Mouse (Mus musculus) cerebellum, adult (tissue): ENCODE results near the gene Il21.

Source experiments
- ATAC-seq: cut with Nextera tagmentation; 2 replicates; pipeline ENCODE4 v1.9.2; 2017; ENCODE audit warnings: mild to moderate bottlenecking, moderate library complexity, mixed read lengths; ENCODE audit not compliant: insufficient number of reproducible peaks, low FRiP score, low TSS enrichment

The Il21 gene

DNA sequence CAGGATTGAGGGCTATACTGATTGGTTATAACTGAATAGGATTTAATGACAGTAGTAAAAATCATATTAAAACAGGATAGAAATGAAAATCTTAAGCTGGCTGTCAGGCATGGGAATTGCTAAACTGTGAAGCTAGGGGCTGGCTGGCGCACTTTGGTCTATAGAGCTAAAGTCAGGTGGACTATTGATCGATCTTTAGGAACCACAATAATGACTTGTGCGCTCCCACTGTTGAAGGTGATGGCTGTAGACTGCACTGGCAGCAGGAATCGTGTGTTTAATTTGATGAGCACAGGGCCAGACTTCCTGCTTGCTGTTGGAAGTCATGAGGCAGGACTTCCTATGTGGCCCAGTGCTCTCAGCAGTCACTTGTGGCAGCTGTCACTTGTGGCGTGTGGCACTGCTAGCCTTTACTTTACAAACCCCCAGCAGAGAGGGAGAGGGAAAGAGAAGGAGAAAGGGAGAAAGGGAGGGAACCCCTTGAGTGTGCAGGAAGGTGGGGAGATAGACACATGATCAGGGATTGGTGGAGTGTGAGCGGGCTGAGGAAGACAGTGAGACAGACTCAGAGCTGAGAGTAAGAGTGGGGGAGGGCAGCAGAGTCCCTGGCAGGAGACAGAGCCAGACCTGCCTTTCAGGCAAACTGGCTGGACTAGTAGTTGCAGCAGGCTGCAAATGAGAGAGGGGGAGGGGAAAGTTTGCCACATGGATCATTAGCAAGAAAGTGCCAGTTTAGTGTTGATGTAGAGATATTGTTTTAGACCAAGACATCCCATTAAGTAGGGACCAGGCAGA, 31.1 kb downstream of the Il21 start:
- no peak for ATAC-seq

DNA sequence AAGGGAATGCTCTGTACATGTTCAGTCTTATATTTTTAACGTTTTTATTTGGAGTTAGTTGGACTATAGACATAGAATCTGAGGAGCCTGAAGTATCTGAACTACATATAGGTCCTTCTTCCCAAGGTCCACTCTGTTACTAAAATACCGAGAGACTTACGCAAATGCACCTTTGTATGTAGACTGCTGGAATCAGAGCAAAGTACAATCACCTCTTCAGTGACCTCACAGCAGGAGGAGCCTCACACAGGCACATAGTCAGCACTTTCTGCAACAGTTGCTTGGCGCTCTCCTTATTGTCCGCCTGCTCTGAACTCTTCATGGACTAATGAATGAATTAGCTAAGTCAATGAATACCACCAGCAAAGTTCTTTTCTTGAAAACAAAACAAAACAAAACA, 34.1 kb downstream of the Il21 start:
- no peak for ATAC-seq

DNA sequence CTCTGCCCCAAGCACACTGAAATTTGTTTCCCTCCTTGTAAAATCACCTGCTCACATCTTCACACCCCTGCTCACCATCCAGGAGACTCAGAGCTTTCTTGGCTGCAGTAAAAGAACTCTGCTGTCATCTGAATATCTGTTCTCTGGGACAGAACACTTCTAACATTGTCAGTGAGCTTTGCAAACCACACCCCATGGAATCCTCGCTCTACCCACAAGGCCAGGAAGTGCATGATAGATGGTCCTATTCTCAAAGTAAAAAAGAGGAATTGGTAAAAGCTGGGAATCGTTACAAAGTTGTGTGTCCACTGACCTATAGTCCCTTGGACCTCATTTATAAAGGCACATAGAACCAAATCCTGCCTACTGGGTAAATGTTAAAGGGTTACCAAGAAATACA, 40.5 kb downstream of the Il21 start:
- ATAC-seq = no peak

DNA sequence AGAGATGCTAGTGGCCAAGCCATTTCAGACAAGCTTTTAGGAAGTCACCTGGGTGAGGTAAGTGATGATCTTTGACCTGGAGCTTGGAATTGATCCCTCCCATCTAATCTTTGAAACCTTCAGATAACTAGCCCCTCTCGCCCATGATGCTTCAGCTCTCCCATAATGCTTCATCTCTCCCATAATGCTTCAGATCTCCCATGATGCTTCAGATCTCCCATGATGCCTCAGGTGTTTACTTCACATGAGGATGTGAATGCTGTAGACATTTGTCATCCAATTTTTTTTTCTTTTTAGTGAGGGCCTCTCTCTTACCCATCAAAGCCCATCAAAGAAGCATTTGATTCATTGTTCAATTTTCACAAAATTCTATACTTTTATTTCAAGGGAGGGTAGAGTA, 46.9 kb downstream of the Il21 start:
- ATAC-seq = no peak

DNA sequence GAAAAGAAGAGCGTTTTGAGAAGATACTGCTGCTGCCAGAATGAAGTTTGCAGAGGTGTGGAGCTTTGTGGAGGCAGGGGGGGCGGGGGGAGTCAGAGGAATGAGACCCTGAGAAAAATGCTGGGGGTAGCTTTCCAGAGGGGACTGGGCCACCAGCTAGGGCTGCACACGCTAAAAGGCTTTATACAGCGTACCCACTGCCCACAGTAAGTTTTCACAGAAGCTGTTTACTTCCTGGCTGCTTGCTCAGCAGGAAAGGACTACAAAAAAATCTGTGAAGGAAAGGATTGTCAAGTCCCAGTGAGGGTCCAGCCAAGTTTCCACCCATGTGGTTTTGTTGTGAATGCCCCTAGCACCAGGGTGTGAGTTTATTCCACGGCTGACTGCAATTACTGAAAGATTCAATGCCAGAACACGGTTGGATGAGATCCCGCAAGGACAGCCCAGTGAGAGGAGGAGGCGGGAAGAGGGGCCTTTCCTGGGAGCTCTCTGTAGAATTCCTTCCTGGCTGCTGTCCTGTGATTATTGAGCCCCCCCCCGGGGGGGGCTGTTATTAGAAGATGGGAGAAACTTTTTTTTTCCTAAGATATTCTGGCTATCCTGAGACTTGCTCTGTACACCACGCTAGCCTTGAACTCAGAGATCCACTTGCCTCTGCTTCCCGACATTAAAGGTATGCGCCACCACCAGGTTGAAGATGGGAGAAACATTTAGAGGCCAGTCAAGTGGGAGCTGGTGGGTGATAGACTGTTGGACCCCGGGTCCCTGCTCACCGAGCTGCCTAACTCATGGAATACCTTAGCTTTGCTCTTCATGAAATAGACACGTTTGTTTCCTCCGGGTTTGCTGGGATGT, 49.8 kb downstream of the Il21 start:
- ATAC-seq = no peak

DNA sequence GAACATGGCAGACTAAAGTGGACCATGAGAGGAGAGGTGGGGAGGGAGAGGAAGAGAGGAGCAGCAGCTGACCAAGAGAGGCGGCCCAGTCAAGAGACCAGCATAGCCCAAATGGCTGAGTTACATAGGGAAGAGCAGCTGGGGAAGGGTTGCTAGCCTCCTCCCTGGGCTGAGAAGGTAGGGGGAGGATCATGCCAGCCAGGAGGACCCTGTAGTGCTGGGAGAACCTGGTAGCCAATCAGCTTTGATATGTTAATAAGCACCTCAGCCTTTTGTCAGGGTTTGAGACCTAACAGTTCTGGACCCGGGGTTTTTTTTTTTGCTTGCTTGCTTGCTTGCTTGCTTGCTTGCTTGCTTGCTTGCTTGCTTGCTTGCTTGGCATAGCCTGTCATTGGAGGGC, 51.4 kb downstream of the Il21 start:
- ATAC-seq = no peak

DNA sequence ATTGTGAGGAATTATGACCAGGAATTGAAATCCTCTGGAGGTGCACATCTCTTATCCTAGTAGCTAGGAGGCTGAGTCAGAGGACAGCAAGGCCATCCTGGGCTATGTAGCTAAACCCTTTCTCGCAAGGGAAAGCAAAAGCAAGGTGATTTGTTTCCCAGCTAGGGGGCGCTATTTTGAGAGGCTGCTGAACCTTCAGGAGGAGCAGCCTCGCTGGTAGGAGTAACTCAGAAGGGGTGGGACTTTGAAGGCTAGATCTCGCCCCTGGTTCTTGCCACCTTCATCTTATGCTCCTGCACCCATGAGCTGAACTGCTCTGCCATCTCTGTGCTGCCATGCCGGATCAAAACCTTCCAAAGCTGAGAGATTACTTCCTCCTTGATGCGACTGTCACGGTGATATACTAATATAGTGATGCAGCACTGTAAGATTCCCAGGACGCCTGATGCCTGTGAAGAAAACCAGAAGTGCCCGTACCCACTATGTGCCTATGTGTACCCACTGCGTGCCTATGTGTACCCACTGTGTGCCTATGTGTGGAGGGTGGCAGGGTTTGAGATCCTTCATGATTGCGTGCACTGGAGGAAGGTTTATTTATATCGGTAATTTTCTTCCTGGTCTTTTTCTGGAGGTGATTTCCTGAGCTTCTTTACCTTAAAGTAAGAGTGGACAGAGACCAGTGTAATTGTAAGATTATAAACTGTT, 52.2 kb downstream of the Il21 start:
- no peak for ATAC-seq

DNA sequence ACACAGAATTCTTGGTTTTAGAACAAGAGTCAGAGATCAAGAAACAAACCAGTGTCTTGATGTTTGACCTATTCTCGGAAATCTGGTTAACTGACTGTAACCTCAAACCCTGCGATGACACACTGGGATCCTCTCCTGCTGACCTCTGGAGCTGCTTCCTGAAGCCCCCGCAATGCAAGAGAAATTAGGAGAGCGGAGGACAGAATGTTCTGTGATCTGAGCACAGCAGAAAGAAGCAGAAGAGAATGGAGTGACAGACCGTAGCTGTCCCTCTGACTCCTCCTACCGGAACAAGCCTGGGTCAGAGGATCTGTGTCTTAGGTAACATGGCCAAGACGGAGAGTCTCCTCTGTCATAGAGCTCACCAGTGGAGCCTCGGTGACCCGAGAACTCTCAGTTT, 53.0 kb downstream of the Il21 start:
- no peak for ATAC-seq

DNA sequence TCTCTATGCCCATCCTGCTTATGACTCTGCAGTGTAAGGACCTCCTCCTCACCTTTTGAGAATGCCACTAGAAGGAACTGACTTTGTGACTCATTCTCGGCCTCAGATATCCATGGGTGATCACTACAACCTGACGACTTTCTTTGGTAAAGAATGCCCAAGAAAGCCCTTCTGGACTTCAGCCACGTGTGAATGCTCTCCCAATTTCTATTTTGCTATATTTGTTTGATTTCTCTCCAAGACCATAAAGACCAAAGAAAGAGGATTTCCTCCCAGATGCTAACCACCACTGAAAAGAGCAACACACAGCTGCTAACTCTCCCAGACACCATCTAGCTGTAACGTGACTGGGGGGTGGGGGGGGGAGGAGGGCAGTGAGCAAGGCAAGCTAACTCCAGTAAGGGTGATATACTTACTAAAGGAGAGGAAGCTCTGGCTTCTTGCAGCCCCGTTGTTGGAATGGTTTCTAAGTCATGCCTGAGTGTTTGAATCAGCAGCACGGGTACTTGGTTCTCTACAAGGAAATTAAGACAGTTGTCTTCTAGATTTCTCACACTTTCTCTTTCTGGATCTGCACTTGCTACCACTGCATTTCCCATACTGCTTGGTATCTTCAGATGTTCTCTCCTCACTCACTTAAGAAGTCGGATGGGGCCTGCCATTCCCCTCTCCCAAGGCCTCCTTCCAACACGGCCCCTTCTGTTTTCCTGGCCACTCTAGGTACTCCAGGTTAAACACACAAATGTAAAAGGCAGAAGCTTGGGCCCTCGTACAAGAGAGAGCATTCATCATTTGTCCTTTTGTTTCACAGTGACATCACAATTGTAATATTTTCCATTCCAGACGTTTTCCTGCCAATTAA, 57.5 kb downstream of the Il21 start:
- ATAC-seq = no peak

DNA sequence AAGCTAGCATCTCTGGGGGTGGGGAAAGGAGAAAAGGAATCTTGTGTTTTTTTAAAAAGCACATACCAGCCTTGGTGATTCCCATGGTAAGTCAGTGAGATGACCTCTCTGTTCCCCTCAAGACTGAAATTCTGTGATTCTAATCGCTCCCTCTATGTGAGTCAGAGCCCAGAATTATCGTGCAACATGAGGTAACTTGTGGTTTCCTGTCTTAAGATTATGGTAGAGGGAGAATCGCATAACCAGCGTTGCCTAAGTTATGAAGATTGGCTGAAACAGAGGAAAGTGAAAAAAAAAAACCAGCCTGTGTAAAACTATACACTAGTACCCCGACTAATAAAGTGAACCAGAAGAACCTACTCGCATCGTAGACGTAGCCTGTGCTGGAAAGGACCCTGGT, 59.2 kb downstream of the Il21 start:
- ATAC-seq = no peak
